Mouse (Mus musculus): ENCODE data around the gene Srgap3.

Srgap3 gene

GRCm38 (mm10) chr6:112815604-112816003 lies 131.5 kb downstream of the Srgap3 start:
- DNase-seq (ENCODE audit: low spot score): no peak

DNA sequence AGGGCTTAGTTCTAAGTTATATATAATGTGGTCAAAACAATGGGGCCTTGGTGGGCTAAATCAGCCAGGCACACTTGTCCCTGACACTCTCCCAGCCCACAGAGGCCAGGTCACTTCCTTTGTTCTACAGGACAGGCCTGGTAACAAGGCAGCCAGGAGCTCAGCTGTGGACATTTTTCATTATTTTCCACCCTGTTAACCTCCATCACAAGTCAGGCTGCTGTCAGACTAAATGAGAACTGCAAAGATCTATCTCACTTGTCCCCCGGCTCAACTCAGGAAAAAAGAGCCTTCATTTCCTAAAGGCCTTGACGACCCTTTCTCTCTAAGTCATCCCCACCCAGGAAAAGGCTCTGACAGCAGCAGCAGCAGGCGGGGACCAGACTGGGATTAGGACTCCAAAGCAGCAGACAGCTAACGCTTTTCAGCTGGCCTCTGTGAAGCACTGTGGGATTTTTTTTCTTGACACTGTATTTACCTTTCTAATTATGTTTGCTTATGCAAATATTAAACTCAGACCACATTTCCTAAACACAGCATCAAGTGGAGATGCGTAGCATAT lies 132.5 kb downstream of the Srgap3 start:
- no peak for DNase-seq (ENCODE audit: low spot score)

DNA sequence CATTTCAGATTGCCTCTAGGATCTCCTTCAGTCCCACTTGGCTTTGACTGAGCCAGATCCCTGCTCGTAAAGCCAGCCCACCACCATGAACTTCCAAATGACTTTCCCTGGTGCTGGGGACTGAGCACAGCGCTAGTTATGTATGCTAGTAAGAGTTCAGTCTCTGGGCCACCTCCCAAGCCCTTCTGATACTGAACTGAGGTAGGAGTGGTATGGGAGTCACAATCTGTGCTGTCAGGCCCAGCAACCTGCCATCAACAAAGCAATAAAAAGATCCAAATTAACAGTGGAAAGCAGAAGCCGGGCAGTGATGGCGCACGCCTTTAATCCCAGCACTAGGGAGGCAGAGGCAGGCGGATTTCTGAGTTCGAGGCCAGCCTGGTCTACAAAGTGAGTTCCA lies 134.2 kb downstream of the Srgap3 start:
- DNase-seq (ENCODE audit: low spot score): no peak

- DNase-seq (ENCODE audit: low spot score): no peak
Observed at GRCm38 (mm10) chr6:112810521-112810830, 136.6 kb downstream of the Srgap3 start.

DNA sequence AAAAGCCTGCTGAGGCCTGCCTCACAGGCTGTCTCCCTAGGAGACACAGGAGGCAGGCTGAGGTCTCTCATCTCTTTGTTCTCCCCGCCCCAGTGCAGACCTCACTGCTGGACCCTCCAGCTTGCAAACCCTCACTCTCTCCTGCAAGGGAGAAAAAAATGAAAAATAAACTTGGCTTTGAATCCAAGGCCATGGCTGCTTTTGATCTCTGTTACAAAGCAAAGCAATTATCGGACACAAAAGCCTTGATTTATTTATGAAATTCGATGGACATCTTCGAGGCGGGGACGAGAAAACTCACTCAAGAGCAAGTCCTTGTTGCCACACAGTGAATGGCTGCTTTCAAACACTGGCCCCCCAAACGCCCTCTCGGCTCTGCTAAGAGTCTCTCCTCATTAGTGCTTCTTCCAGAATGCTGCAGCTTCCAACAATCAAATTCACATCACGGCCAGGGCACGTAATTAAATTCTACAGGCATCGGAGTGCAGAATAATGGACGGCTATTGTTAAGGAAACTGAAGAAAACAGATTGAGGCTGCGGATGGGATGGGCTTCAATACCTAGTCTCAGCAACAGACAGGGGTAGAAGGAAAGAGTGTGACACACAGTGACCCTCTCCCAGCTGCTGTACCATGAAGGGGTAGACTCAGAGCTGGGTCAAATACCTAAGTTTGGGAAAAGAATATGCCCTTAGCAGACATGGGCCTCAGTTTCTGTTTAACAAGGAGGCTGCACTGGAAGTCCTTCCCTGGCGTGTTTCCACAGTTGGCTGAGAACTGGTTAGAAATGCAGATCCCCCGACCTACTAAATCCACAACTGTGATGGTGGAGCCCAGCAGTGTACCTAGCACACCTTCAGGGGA lies 137.2 kb downstream of the Srgap3 start:
- no peak for DNase-seq (ENCODE audit: low spot score)

DNA sequence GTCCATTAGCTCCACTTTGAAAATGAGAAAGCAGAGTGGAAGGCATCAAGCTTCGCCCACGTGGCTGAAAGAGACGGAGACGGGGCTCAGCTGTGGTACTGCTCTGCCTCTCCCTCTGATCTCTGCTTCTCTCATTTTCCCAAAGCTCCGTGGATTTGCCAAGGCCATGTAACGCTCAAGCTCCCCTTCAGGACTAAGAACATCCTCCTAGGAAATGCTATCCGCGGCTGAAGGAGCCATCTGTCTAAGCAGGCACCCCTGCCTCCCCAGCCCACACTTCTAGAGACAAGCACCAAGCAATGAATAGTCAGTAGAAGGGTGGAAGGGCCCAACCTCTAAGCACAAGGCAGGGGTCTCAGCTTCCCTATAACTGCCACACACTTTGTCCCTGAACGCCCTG lies 138.3 kb downstream of the Srgap3 start:
- no peak for DNase-seq (ENCODE audit: low spot score)

- no peak for DNase-seq (ENCODE audit: low spot score)
Observed at GRCm38 (mm10) chr6:112801917-112802316, 145.1 kb downstream of the Srgap3 start.

- no peak for DNase-seq (ENCODE audit: low spot score)
Observed at GRCm38 (mm10) chr6:112798378-112798777, 148.7 kb downstream of the Srgap3 start.

- DNase-seq (ENCODE audit: low spot score): no peak
Observed at GRCm38 (mm10) chr6:112796607-112797006, 150.5 kb downstream of the Srgap3 start.

- no peak for DNase-seq (ENCODE audit: low spot score)
Observed at GRCm38 (mm10) chr6:112793887-112794286, 153.2 kb downstream of the Srgap3 start.

GRCm38 (mm10) chr6:112789901-112790300 lies 157.2 kb downstream of the Srgap3 start:
- DNase-seq (ENCODE audit: low spot score): no peak

GRCm38 (mm10) chr6:112788617-112789016 lies 158.4 kb downstream of the Srgap3 start:
- no peak for DNase-seq (ENCODE audit: low spot score)

- no peak for DNase-seq (ENCODE audit: low spot score)
Observed at GRCm38 (mm10) chr6:112788174-112788573, 158.9 kb downstream of the Srgap3 start.

- DNase-seq (ENCODE audit: low spot score): no peak
Observed at GRCm38 (mm10) chr6:112781409-112782093, 165.5 kb downstream of the Srgap3 start.

DNA sequence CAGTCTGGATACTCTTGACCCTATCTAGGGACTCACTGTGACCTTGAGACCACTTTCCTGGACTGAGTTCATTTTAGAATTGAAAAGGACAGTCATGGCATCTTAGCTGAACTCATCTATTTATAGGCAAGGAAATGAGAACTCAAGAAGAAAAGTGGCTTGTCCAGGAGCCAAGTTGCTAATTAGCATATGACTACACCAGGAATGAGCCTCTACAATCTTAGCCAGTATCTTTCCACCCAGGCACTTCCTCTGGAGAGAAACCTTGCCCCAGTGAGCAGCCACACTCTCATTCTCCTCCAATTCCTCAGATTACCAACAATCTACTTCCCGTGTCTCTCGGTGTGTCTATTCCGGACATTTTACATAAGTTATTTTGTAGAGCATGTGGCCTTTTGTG lies 168.9 kb downstream of the Srgap3 start:
- no peak for DNase-seq (ENCODE audit: low spot score)

- DNase-seq (ENCODE audit: low spot score): no peak
Observed at GRCm38 (mm10) chr6:112776718-112777117, 170.3 kb downstream of the Srgap3 start.

- DNase-seq (ENCODE audit: low spot score): no peak
Observed at GRCm38 (mm10) chr6:112773754-112774153, 173.3 kb downstream of the Srgap3 start.

- no peak for DNase-seq (ENCODE audit: low spot score)
Observed at GRCm38 (mm10) chr6:112770996-112771395, 176.1 kb downstream of the Srgap3 start.

DNA sequence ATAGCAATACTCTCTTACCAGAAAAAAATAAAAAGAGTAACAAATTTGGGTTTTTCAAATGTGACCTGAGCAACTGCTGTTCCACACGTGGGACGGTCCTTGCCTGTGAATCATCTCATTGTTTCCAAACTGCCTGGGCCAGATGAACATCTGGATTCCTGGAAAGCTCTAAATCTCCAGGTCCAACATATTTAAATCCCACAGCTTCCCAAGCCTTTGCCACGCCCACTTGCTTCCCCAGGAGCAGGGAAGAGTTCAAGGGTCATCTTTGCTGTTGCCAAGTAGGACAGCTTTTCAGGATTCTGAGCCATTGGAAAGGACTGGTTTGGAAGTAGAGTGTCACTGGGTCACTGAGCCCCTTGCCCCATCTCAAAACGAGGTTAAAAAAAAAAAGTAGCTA lies 188.5 kb downstream of the Srgap3 start:
- no peak for DNase-seq (ENCODE audit: low spot score)

DNA sequence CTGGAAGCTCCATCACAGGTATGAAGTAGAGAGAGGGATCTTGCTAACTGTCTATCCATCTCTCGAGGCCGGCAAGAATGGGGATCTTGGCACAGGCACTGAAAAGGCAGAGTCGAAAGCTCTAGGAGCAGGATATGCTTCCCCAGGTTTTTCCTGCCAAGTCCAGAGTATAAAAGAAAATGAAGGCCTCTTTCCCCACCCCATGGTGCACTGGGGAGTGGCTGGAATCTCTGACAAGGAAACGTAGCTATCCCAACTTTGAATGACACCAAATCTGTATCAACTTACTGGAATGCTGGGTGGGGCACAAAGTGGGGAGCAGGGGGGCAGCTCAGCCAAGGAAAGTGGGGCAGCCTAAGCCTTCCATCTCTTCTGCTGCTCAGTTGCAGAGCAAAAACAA lies 190.2 kb downstream of the Srgap3 start:
- DNase-seq (ENCODE audit: low spot score): no peak

DNA sequence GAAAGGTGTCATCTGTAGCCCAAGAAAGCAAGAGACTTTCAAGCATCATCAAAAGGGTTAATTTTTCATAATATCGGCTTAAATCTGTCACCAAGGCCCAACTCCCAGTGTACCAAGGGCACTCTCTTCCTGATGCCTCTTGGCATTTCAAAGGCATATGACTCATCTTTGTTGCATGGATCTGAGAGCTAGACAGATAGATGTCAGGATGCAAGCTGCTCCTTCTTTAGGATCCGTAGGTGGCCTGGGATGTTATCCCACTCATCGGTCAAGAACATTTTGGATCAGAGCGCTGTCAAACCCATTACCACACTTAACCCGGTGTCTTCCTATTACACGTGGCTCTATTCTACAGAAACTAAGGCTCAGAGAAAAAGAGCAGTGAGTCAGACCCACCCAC lies 192.1 kb downstream of the Srgap3 start:
- no peak for DNase-seq (ENCODE audit: low spot score)

DNA sequence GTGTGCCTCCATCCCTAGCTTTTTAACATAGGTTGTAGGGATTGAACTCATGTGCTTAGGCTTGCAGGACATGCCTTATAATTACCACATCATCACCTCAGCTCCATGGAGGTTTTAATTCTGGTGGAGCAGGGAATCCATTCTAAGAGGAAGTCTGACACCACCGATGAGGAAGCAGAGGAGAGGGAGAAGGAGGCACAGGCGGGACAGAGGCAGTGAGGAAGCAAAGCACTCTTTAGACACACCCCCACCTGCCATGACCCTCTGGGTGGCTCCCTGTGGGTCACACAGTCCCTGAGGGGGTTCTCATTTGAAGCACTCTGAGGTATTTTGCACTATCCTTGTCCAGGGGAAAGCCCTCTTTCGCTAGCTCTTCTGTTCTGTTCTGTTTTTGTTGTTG lies 194.5 kb downstream of the Srgap3 start:
- DNase-seq (ENCODE audit: low spot score): no peak

DNA sequence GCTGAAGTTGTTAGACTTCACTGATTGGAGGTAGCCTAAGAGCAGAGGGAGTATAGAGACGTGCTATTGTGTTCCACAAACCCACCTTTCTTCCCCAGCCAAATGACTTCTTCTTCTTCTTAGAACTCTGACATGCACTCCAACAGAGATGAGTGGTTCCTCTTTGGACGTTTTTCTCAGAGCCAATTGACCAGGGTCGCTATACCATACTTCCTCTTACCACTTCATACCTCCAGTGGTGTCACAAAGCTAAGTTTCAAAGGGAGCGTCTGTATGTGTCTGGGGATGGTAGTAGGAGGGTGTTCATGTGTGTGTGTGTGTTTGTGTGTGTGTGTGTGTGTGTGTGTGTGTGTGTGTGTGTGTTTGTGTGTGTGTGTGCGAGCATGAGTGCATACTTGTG lies 195.1 kb downstream of the Srgap3 start:
- DNase-seq (ENCODE audit: low spot score): no peak

Measured in urinary bladder, postnatal 10 days (tissue).